Mouse (Mus musculus) myocyte (in vitro differentiated cells): ENCODE data around the gene Myo10. TPM values are rescaled to one million over a fixed set of nuclear protein-coding genes. Genes with fewer than 3 reads are reported as not detected.
A peak's percentile ranks its signal among the peaks of the same experiment; 100 is the strongest.

Experiments used
- H3K27me3 ChIP-seq: one replicate; pipeline ENCODE4 v1.6.1; 2011; ENCODE audit not compliant: control insufficient read depth, insufficient read depth, insufficient read length
- H3K36me3 ChIP-seq: one replicate; pipeline ENCODE4 v1.6.1; 2011; ENCODE audit not compliant: control insufficient read depth, insufficient read depth
- H3K4me2 ChIP-seq: one replicate; pipeline ENCODE4 v1.6.1; 2011; ENCODE audit warnings: low read depth, control low read depth
- H3K4me3 ChIP-seq: one replicate; pipeline ENCODE4 v1.5.1; 2011; ENCODE audit warnings: mild to moderate bottlenecking, control low read depth, moderate library complexity
- H3K79me2 ChIP-seq: one replicate; pipeline ENCODE4 v1.6.1; 2011; ENCODE audit not compliant: control insufficient read depth, insufficient read depth
- H3ac ChIP-seq: one replicate; pipeline ENCODE4 v1.6.1; 2011; ENCODE audit not compliant: control insufficient read depth, insufficient read length
- CEBPB ChIP-seq: IDR thresholded peaks from 2 replicates; pipeline ENCODE4 v1.6.1; 2011; ENCODE audit warnings: mild to moderate bottlenecking, moderate library complexity; ENCODE audit not compliant: poor library complexity, insufficient read depth, severe bottlenecking
- E2F4 ChIP-seq: IDR thresholded peaks from one replicate; pipeline ENCODE4 v1.6.1; 2011; ENCODE audit warnings: mild to moderate bottlenecking, control low read depth, moderate library complexity; ENCODE audit not compliant: insufficient read depth
- MAX ChIP-seq: IDR thresholded peaks from one replicate; pipeline ENCODE4 v1.6.1; 2011; ENCODE audit warnings: low read depth, mild to moderate bottlenecking, control low read depth
- MYOD1 ChIP-seq, 3 experiments: IDR thresholded peaks; one replicate each; pipeline ENCODE4 v1.6.1; 2011; ENCODE audit warnings: control low read depth in 2 of 3, low read depth in 2 of 3, mild to moderate bottlenecking in 2 of 3, moderate library complexity in 1 of 3; ENCODE audit not compliant: insufficient read length in 2 of 3, control insufficient read depth in 1 of 3
- MYOG ChIP-seq, 3 experiments: IDR thresholded peaks; one replicate each; pipeline ENCODE4 v1.6.1; 2011; ENCODE audit warnings: control low read depth in 2 of 3, low read depth in 2 of 3, mild to moderate bottlenecking in 2 of 3; ENCODE audit not compliant: insufficient read length in 2 of 3, control insufficient read depth in 1 of 3, insufficient read depth in 1 of 3
- POLR2A ChIP-seq: IDR thresholded peaks from one replicate; pipeline ENCODE4 v1.6.1; 2011; ENCODE audit warnings: low read depth, mild to moderate bottlenecking, control low read depth, moderate library complexity; ENCODE audit not compliant: insufficient read length
- POLR2AphosphoS2 ChIP-seq: IDR thresholded peaks from one replicate; pipeline ENCODE4 v1.6.1; 2011; ENCODE audit warnings: low read depth, control low read depth; ENCODE audit not compliant: insufficient read length
- REST ChIP-seq: IDR thresholded peaks from one replicate; pipeline ENCODE4 v1.6.1; 2011; ENCODE audit warnings: mild to moderate bottlenecking, control low read depth, moderate library complexity; ENCODE audit not compliant: insufficient read depth, insufficient read length
- SRF ChIP-seq: IDR thresholded peaks from one replicate; pipeline ENCODE4 v1.6.1; 2011; ENCODE audit warnings: low read depth; ENCODE audit not compliant: control insufficient read depth, insufficient read length
- TCF12 ChIP-seq: IDR thresholded peaks from one replicate; pipeline ENCODE4 v1.6.1; 2011; ENCODE audit warnings: mild to moderate bottlenecking, control low read depth; ENCODE audit not compliant: poor library complexity, insufficient read depth, severe bottlenecking
- TCF3 ChIP-seq: IDR thresholded peaks from one replicate; pipeline ENCODE4 v1.6.1; 2011; ENCODE audit warnings: low read depth, control low read depth; ENCODE audit not compliant: insufficient read length
- USF1 ChIP-seq: IDR thresholded peaks from one replicate; pipeline ENCODE4 v1.6.1; 2011; ENCODE audit warnings: low read depth, mild to moderate bottlenecking, control low read depth, moderate library complexity
- polyA plus RNA-seq: library from polyadenylated mRNA; unstranded; fragments of >200 nt; fragmentation: generic; extraction: Trizol; gene quantifications from one replicate; pipeline ENCODE4 v1.2.1, GENCODE M21; 2012; ENCODE audit warnings: missing spikeins

The Myo10 gene
- polyA plus RNA-seq, 1 experiment = 71.4 TPM

DNA sequence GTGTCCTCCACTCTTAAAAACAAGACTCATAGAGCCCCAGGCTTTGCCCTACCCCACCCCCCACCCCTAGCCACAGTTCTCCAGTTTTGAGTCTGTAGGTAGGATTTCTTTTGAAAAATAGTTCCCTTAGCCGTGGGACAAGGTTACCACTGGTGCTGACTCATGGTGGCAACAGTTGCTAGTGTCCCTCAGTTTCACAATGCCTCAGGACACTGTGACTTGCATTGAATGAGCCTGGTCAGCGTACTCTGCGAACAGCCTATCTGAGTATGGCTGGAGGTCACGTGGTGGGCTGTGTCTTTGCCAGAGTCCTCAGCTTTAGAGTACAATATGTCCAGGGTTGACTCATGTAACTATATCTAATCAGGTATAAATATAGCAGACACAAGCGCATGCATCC, 104.5 kb downstream of the Myo10 start:
- Histone ChIP-seq H3K36me3 (peaks cover 94% of the 10 kb centered on the region), H3K4me2 (no peak overlapping the region), H3K27me3 (no peaks in the 10 kb centered on the region), H3ac (no peak overlapping the region), H3K4me3 (no peak overlapping the region), H3K79me2 (peaks cover 7% of the 10 kb centered on the region)
- TF ChIP-seq POLR2AphosphoS2 = no peak
- peak; percentile 24 for TF ChIP-seq TCF3
- TF ChIP-seq POLR2A = no peak
- TF ChIP-seq E2F4 = no peak
- TF ChIP-seq USF1 = peak; percentile 84
- no peak for TF ChIP-seq TCF12
- TF ChIP-seq MYOD1 (IDR thresholded peaks at IDR 0.05; ENCODE audit: control insufficient read depth in 1 of 3, insufficient read length in 2 of 3, low read depth in 2 of 3) = peak in 2 of 3 experiments; percentile 88 to 94
- TF ChIP-seq CEBPB = peak; percentile 21; the same call in 1 of the 2 replicates
- TF ChIP-seq SRF = no peak
- TF ChIP-seq MAX = no peak
- TF ChIP-seq REST = no peak
- TF ChIP-seq MYOG (IDR thresholded peaks at IDR 0.05; ENCODE audit: control insufficient read depth in 1 of 3, insufficient read depth in 1 of 3, insufficient read length in 2 of 3, low read depth in 2 of 3) = peak in 1 of 3 experiments; percentile 73

DNA sequence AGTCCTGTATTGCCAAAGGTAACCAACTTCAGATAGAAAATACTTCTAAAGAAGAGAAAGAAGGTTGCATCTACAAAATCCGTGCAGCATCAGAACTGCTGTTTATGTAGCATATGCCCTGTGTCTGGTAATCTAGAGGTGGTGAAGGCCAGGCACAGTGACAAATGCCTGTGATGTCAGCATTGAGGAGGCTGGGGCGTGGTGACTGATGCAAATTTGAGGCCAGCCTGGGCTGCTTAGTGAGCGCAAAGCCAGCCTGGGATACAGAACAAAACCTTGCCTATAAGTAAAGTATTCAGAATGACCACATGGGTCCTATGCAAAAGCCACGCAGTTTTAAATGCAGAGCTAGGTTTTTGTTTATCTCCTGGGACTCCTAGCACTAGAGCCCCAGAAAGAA, 106.2 kb downstream of the Myo10 start:
- H3K4me2 ChIP-seq = no peak overlapping the region
- H3ac ChIP-seq = no peak overlapping the region
- peaks cover 7% of the 10 kb centered on the region for H3K79me2 ChIP-seq
- H3K36me3 ChIP-seq = peaks cover 93% of the 10 kb centered on the region
- TF ChIP-seq SRF (no peak), CEBPB (no peak), MYOG (IDR thresholded peaks at IDR 0.05; ENCODE audit: control insufficient read depth in 1 of 3, insufficient read depth in 1 of 3, insufficient read length in 2 of 3, low read depth in 2 of 3) (no peak), E2F4 (no peak), MYOD1 (IDR thresholded peaks at IDR 0.05; ENCODE audit: control insufficient read depth in 1 of 3, insufficient read length in 2 of 3, low read depth in 2 of 3) (no peak)
- H3K4me3 ChIP-seq = no peak overlapping the region
- H3K27me3 ChIP-seq = no peaks in the 10 kb centered on the region

DNA sequence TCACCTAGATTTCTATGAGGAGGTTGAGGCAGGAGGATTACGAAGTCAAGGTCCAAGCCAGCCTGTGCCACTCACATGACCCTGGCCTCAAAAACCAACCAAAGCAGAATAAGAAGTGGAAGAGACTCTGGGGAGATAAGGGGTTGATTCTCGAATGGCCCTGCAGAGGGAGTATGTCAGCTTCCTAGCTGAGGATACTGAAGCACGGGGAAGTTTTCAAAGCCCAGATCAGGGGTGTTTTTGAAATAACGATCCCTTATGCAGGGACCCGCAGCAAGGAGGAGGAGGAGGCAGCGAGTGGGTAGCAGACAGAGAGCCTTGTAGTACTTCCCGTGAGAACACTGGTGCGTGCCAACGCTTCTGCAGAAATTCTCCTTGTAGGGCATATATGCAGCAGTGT, 108.7 kb downstream of the Myo10 start:
- no peak for TF ChIP-seq REST
- TF ChIP-seq SRF = no peak
- no peak for TF ChIP-seq TCF3
- no peak for TF ChIP-seq MYOG (IDR thresholded peaks at IDR 0.05; ENCODE audit: control insufficient read depth in 1 of 3, insufficient read depth in 1 of 3, insufficient read length in 2 of 3, low read depth in 2 of 3)
- no peak for TF ChIP-seq POLR2A
- no peak for TF ChIP-seq E2F4
- no peak for TF ChIP-seq MAX
- TF ChIP-seq TCF12 = no peak
- TF ChIP-seq CEBPB = no peak
- no peak for TF ChIP-seq USF1
- no peak for TF ChIP-seq MYOD1 (IDR thresholded peaks at IDR 0.05; ENCODE audit: control insufficient read depth in 1 of 3, insufficient read length in 2 of 3, low read depth in 2 of 3)
- TF ChIP-seq POLR2AphosphoS2 = no peak
- no peak overlapping the region for H3K4me3 ChIP-seq
- peaks cover 7% of the 10 kb centered on the region for H3K79me2 ChIP-seq
- peaks cover 92% of the 10 kb centered on the region for H3K36me3 ChIP-seq
- H3K27me3 ChIP-seq = no peaks in the 10 kb centered on the region
- H3K4me2 ChIP-seq = no peak overlapping the region
- H3ac ChIP-seq = no peak overlapping the region

DNA sequence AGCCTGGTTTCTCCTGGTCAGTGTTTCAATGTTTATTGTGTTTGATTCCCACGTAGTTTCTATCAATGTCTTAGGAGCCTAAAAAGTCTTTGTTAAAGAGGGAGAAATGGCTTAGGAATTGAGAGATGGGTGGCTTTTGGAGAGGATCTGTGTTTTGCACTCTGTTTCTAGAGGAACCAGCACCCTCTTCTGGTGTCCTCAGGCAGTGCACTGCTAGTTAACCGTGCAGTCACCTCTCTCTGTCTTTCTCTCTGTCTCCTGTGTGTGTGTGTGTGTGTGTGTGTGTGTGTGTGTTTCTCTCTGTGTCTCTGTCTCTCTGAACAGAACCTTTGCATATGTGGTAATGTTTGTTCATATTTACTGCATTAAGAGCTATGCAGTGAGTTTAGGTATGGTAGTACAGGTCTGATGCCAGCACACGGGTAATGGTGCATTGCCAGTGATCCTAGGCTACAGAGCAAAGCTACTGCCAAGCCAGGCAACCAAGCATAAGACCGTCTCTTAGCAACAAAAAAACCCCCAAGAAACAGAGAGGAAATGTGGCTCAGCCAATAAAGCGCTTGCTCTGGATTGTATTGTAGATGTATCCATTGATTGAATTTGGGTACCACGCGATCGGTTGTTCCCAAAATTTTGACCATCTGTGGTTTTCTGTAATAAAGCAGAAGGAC, 110.6 kb downstream of the Myo10 start:
- peaks cover 95% of the 10 kb centered on the region for H3K36me3 ChIP-seq
- TF ChIP-seq TCF3 = no peak
- no peak for TF ChIP-seq MYOD1 (IDR thresholded peaks at IDR 0.05; ENCODE audit: control insufficient read depth in 1 of 3, insufficient read length in 2 of 3, low read depth in 2 of 3)
- no peak for TF ChIP-seq POLR2A
- no peak for TF ChIP-seq TCF12
- no peak for TF ChIP-seq REST
- TF ChIP-seq E2F4 = no peak
- TF ChIP-seq MAX = no peak
- TF ChIP-seq POLR2AphosphoS2 = no peak
- no peak for TF ChIP-seq MYOG (IDR thresholded peaks at IDR 0.05; ENCODE audit: control insufficient read depth in 1 of 3, insufficient read depth in 1 of 3, insufficient read length in 2 of 3, low read depth in 2 of 3)
- no peak for TF ChIP-seq SRF
- no peak for TF ChIP-seq USF1
- TF ChIP-seq CEBPB = no peak
- H3K27me3 ChIP-seq = no peaks in the 10 kb centered on the region

More for the DNA sequence above, 110.6 kb downstream of the Myo10 start:
- Histone ChIP-seq H3ac (no peak overlapping the region), H3K4me2 (no peak overlapping the region), H3K79me2 (peaks cover 5% of the 10 kb centered on the region), H3K4me3 (no peak overlapping the region)
